Mouse (Mus musculus): ENCODE results near the gene Fam178b.

The Fam178b gene

GRCm38 (mm10) chr1:36512966-36513280 lies 170.1 kb downstream of the Fam178b start:
- no peak for DNase-seq

Data from kidney, adult 8-10 months (tissue).